Mouse (Mus musculus): Measurements from ENCODE around the gene Wdr6.

DNA sequence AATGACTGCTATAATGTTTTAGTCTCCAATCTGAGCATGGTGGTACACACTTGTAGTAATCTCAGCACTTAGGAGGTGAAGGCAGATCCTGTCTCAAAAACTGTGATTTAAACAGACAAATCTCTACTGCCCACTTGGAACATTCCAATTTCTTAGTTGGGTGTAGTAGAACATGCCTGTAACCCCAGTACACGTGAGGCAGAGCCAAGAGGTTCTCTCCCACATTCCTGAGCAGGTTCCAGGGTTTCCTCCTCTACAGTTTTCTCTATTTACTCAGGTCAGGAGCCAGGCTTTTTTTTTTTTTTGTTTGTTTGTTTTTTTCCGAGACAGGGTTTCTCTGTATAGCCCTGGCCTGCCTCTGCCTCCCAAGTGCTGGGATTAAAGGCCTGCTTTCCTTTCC, 21.5 kb upstream of the Wdr6 start:
- TF ChIP-seq CHD2 (IDR thresholded peaks at IDR 0.05; ENCODE audit: low read length) = no peak
- TF ChIP-seq POLR2A (IDR thresholded peaks at IDR 0.05; ENCODE audit: low read depth, low read length) = no peak
- TF ChIP-seq MXI1 (IDR thresholded peaks at IDR 0.05; ENCODE audit: low read depth, low read length) = no peak
- TF ChIP-seq CTCF (conservative IDR thresholded peaks at IDR 0.05 in 1 of 2, IDR thresholded peaks at IDR 0.05 in 1 of 2; ENCODE audit: low read depth in 2 of 2, low read length in 2 of 2) = no peak
- TF ChIP-seq ZMIZ1 (IDR thresholded peaks at IDR 0.05; ENCODE audit: low read depth, low read length) = no peak

Measured in CH12.LX (cell line).